Mouse (Mus musculus) ES-Bruce4 (cell line): ENCODE data around the gene Mical2.

Source experiments
- CTCF ChIP-seq: IDR thresholded peaks from one replicate; pipeline ENCODE4 v1.8.1; 2011; ENCODE audit warnings: low read depth, low read length
- EP300 ChIP-seq: IDR thresholded peaks from 2 replicates; pipeline ENCODE4 v1.6.1; 2011; ENCODE audit warnings: low read depth, low read length; ENCODE audit not compliant: insufficient read depth
- POLR2A ChIP-seq: IDR thresholded peaks from one replicate; pipeline ENCODE4 v1.8.1; 2011; ENCODE audit warnings: low read length; ENCODE audit not compliant: insufficient read depth

GRCm38 (mm10) chr7:112375062-112375461 lies 149.4 kb downstream of the Mical2 start:
- TF ChIP-seq EP300 (no peak), POLR2A (no peak), CTCF (no peak)
